Mouse (Mus musculus) thymus, adult 2 months (tissue): Measurements from ENCODE around the gene Gpr107.

ENCODE experiments used
- CTCF ChIP-seq: fragments of 200-500 bp; IDR thresholded peaks from 2 replicates; pipeline ENCODE4 v1.5.1; 2012; ENCODE audit warnings: mild to moderate bottlenecking, control low read depth, low read length, moderate library complexity, borderline replicate concordance; ENCODE audit not compliant: control insufficient read depth, poor library complexity, insufficient read depth; ENCODE audit errors: extremely low read depth
- POLR2A ChIP-seq: fragments of 200-500 bp; IDR thresholded peaks from 2 replicates; pipeline ENCODE4 v1.6.1; 2012; ENCODE audit warnings: mild to moderate bottlenecking, low read length, control low read depth, moderate library complexity; ENCODE audit not compliant: control insufficient read depth, poor library complexity, insufficient read depth; ENCODE audit errors: extremely low read depth

DNA sequence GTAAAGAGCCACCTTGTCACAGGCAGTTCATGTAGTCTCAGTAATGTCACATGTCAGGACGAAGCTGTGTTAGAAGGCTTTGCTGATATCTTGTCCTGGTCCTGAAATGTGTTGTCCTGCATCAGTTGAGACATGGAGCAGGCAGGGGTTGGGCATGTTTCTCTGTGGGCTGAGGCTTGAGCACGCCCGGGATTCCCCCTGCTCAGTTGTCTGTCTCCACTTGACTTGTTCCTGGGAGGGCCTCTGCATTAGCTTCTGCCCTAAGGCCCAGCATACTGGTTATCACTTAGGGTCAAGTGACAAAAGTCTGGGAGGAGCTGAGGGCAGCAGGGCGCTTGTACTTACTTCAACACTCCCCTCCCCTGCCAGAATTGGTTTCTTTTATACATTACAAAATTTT lies 13.4 kb downstream of the Gpr107 start:
- no peak for TF ChIP-seq CTCF
- TF ChIP-seq POLR2A, result no peak
